Mouse (Mus musculus) heart, postnatal 4 days (tissue): Measurements from ENCODE around the gene Fcho1. TPM values are rescaled to one million over a fixed set of nuclear protein-coding genes. Genes with fewer than 3 reads are reported as not detected.

Source experiments
- DNase-seq: peaks from one replicate; pipeline ENCODE4 v3.0.0; 2021
- total RNA-seq, 2 experiments: library from RNA; stranded (reverse); gene quantifications; 2 replicates each; pipeline ENCODE4 v1.2.3; 2021

Fcho1 gene
- total RNA-seq, 2 experiments from 2014 or later = 1.6 to 2.4 TPM

GRCm38 (mm10) chr8:71658515-71659049 lies 66.9 kb downstream of the Fcho1 start:
- DNase-seq = no peak

Other genes with a start within 250 kb of the Fcho1 start
- gene Ano8, start 239.8 kb downstream of the Fcho1 start, total RNA-seq = 10 to 100 TPM; 13.5 to 15.4 TPM
- gene Gtpbp3, start 237.6 kb downstream of the Fcho1 start, total RNA-seq = 10 to 100 TPM; 17.8 to 20.1 TPM
- gene Plvap, start 214.0 kb downstream of the Fcho1 start, total RNA-seq = 10 to 100 TPM; 35.8 to 43.2 TPM
- under 1 TPM; 0.14 to 0.29 TPM for gene Ccdc194, start 200.0 kb downstream of the Fcho1 start, total RNA-seq
- gene Bst2, start 188.3 kb downstream of the Fcho1 start, total RNA-seq = 10 to 100 TPM; 12.8 to 13.8 TPM
- 10 to 100 TPM; 31.6 to 32.4 TPM for gene Mvb12a, start 182.8 kb downstream of the Fcho1 start, total RNA-seq
- not detected for gene Tmem221, start 166.8 kb downstream of the Fcho1 start, total RNA-seq
- gene Nxnl1, start 159.1 kb downstream of the Fcho1 start, total RNA-seq = not detected
- gene Slc27a1, start 156.8 kb downstream of the Fcho1 start, total RNA-seq = 10 to 100 TPM; 77.0 to 80.3 TPM
- 10 to 100 TPM; 92.0 to 95.5 TPM for gene Pgls, start 133.5 kb downstream of the Fcho1 start, total RNA-seq
- 1 to 10 TPM; 1.3 to 2.3 TPM for gene Fam129c, start 128.1 kb downstream of the Fcho1 start, total RNA-seq
- 10 to 100 TPM; 48.0 to 50.3 TPM for gene Colgalt1, start 114.7 kb downstream of the Fcho1 start, total RNA-seq
- gene Unc13a, start 54.0 kb downstream of the Fcho1 start, total RNA-seq = 1 to 10 TPM; 1.3 to 1.4 TPM
- 10 to 100 TPM; 15.8 TPM for gene Jak3, start 49.4 kb downstream of the Fcho1 start, total RNA-seq
- gene Insl3, start 36.5 kb downstream of the Fcho1 start, total RNA-seq = 1 to 10 TPM; 6.6 to 6.9 TPM
- 1 to 10 TPM; 7.5 to 7.6 TPM for gene B3gnt3, start 23.9 kb downstream of the Fcho1 start, total RNA-seq
- 1 to 10 TPM; 6.8 to 7.3 TPM for gene Zfp709, start 156.3 kb upstream of the Fcho1 start, total RNA-seq
- 1 to 10 TPM; 2.4 to 5.1 TPM for gene Zfp882, start 182.9 kb upstream of the Fcho1 start, total RNA-seq
- gene Zfp617, start 182.9 kb upstream of the Fcho1 start, total RNA-seq = 10 to 100 TPM; 29.5 to 29.6 TPM
- gene Zfp961, start 225.3 kb upstream of the Fcho1 start, total RNA-seq = 10 to 100 TPM in 1 of 2 experiments, 1 to 10 TPM in 1; 8.8 to 12.3 TPM